39 mouse cellular contexts compared by ENCODE assay signal in the genomic region with DNA sequence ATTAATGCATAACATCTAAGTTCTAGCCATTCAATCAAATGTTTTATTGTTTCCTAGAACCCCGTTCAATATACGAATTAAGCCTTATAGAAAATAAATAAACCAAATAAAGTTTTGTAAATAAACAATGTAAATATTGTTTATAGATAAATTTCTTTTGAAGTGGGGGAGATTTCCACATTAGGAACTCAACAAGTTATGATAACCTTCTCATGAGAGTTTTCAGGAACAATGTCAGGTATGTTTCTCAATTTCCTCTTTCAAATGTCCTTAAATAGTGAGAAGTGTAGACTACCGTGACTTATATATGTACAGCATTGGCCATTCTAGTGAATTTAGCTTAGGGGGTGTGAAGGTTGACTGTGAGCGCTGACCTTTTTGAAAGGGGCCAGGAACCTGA. TPM values are rescaled to one million over a fixed set of nuclear protein-coding genes. Genes with fewer than 3 reads are reported as not detected.
"Had no signal": no experiment of that assay in that cellular context is flagged by ENCODE, and none has a peak within 500 bp of the region (broad histone marks: within the 10 kb centered on the region; RNA-seq: fewer than 3 reads in every experiment).

Gene Clec4b2 (plus strand): TSS at position 301 of the 400 bp plus-strand sequence.

- H3K9me3 ChIP-seq: hindbrain, embryonic 12.5 days; kidney, embryonic 15.5 days; limb, embryonic 15.5 days had no signal

- H3K4me1 ChIP-seq: heart, embryonic 13.5 days; heart, embryonic 15.5 days; hindbrain, embryonic 12.5 days; kidney, embryonic 15.5 days; limb, embryonic 13.5 days; limb, embryonic 15.5 days had no signal

- DNase-seq: gastrocnemius, postnatal 14 days; gastrocnemius, postnatal 36 days; heart, adult 11 months; heart, adult 2 months; heart, postnatal 14 days; heart, postnatal 36 days; kidney, adult 11 months; kidney, adult 2 months; kidney, adult 9 months; kidney, postnatal 14 days; kidney, postnatal 36 days; layer of hippocampus, adult 9-11 months; layer of hippocampus, postnatal 36 days; left cerebral cortex, postnatal 4 days had no signal

- H3K4me3 ChIP-seq: heart, adult 2 months; heart, embryonic 13.5 days; heart, embryonic 15.5 days; hindbrain, embryonic 12.5 days; kidney, embryonic 15.5 days; limb, embryonic 13.5 days; limb, embryonic 15.5 days had no signal

- ATAC-seq: hindbrain, embryonic 16.5 days; intestine, embryonic 16.5 days had no signal

- H3K27ac ChIP-seq: heart, adult 2 months; heart, embryonic 13.5 days; heart, embryonic 15.5 days; hindbrain, embryonic 12.5 days; hindbrain, embryonic 14.5 days; kidney, embryonic 15.5 days; kidney, postnatal 0 days; limb, embryonic 13.5 days; limb, embryonic 15.5 days had no signal

- H3K9ac ChIP-seq: heart, embryonic 13.5 days; heart, embryonic 15.5 days; hindbrain, embryonic 12.5 days; hindbrain, embryonic 14.5 days; kidney, embryonic 15.5 days; limb, embryonic 13.5 days; limb, embryonic 15.5 days had no signal

- H3K4me2 ChIP-seq: heart, embryonic 11.5 days; heart, embryonic 13.5 days; heart, embryonic 15.5 days; hindbrain, embryonic 12.5 days; hindbrain, embryonic 14.5 days; kidney, embryonic 15.5 days; limb, embryonic 13.5 days; limb, embryonic 15.5 days had no signal

- H3K36me3 ChIP-seq: heart, embryonic 13.5 days; heart, embryonic 15.5 days; hindbrain, embryonic 12.5 days; kidney, embryonic 15.5 days; limb, embryonic 13.5 days; limb, embryonic 15.5 days had no signal

- H3K27me3 ChIP-seq: heart, embryonic 13.5 days; heart, embryonic 15.5 days; hindbrain, embryonic 12.5 days; kidney, embryonic 15.5 days; limb, embryonic 13.5 days; limb, embryonic 15.5 days had no signal

RNA-seq across cellular contexts. Expression of gene Clec4b2, which starts in this region (rescaled TPM):
- total RNA-seq: gastrocnemius, adult 18-20 months; gastrocnemius, adult 8-10 months; gastrocnemius, postnatal 14 days; gastrocnemius, postnatal 36 days; heart, adult 2 months; heart, postnatal 36 days; layer of hippocampus, adult 18-20 months; layer of hippocampus, postnatal 14 days; layer of hippocampus, postnatal 36 days; left cerebral cortex, adult 18-20 months; left cerebral cortex, adult 8-10 months; left cerebral cortex, postnatal 10 days; left cerebral cortex, postnatal 25 days; left cerebral cortex, postnatal 4 days; liver, adult 2 months had no signal
- polyA plus RNA-seq: gonadal fat pad, adult 2 months; heart, adult 2 months; heart, embryonic 11.5 days; heart, embryonic 13.5 days; heart, embryonic 15.5 days; heart, postnatal 0 days; hindbrain, embryonic 12.5 days; hindbrain, embryonic 14.5 days; hindbrain, embryonic 16.5 days; intestine, embryonic 14.5 days; intestine, embryonic 16.5 days; kidney, adult 2 months; kidney, embryonic 15.5 days; kidney, postnatal 0 days; large intestine, adult 2 months; limb, embryonic 11.5 days; limb, embryonic 13.5 days; limb, embryonic 15.5 days; liver, adult 2 months had no signal
